Mouse (Mus musculus): ENCODE data around the gene Fastkd5. TPM values are rescaled to one million over a fixed set of nuclear protein-coding genes. Genes with fewer than 3 reads are reported as not detected.

Gene Fastkd5
- total RNA-seq, 2 experiments from 2014 or later = 9.6 to 10.4 TPM

- no peak for DNase-seq (ENCODE audit: low spot score in 2 of 2)
Observed at GRCm38 (mm10) chr2:130634739-130635411, 5.0 kb upstream of the Fastkd5 start.

- no peak for DNase-seq (ENCODE audit: low spot score in 2 of 2)
Observed at GRCm38 (mm10) chr2:130634006-130634738, 4.3 kb upstream of the Fastkd5 start.

GRCm38 (mm10) chr2:130632887-130633675 lies 3.3 kb upstream of the Fastkd5 start:
- no peak for DNase-seq (ENCODE audit: low spot score in 2 of 2)

- DNase-seq (ENCODE audit: low spot score in 2 of 2) = peak in 1 of 2 experiments; percentile 52
Observed at GRCm38 (mm10) chr2:130632416-130632815, 2.6 kb upstream of the Fastkd5 start.

GRCm38 (mm10) chr2:130629080-130629838 lies 568 bp downstream of the Fastkd5 start:
- no peak for DNase-seq (ENCODE audit: low spot score in 2 of 2)

GRCm38 (mm10) chr2:130628424-130628823 lies 1.4 kb downstream of the Fastkd5 start:
- DNase-seq (ENCODE audit: low spot score in 2 of 2) = no peak

- no peak for DNase-seq (ENCODE audit: low spot score in 2 of 2)
Observed at GRCm38 (mm10) chr2:130618972-130619371, 10.9 kb downstream of the Fastkd5 start.

- DNase-seq (ENCODE audit: low spot score in 2 of 2) = no peak
Observed at GRCm38 (mm10) chr2:130613091-130613490, 16.7 kb downstream of the Fastkd5 start.

- no peak for DNase-seq (ENCODE audit: low spot score in 2 of 2)
Observed at GRCm38 (mm10) chr2:130602195-130602594, 27.6 kb downstream of the Fastkd5 start.

- DNase-seq (ENCODE audit: low spot score in 2 of 2) = no peak
Observed at GRCm38 (mm10) chr2:130598399-130598798, 31.4 kb downstream of the Fastkd5 start.

GRCm38 (mm10) chr2:130597601-130598010 lies 32.2 kb downstream of the Fastkd5 start:
- peak in 1 of 2 experiments; percentile 73 for DNase-seq (ENCODE audit: low spot score in 2 of 2)

- DNase-seq (ENCODE audit: low spot score in 2 of 2) = no peak
Observed at GRCm38 (mm10) chr2:130595596-130595995, 34.2 kb downstream of the Fastkd5 start.

- no peak for DNase-seq (ENCODE audit: low spot score in 2 of 2)
Observed at GRCm38 (mm10) chr2:130591016-130591415, 38.8 kb downstream of the Fastkd5 start.

- no peak for DNase-seq (ENCODE audit: low spot score in 2 of 2)
Observed at GRCm38 (mm10) chr2:130589761-130590160, 40.1 kb downstream of the Fastkd5 start.

GRCm38 (mm10) chr2:130589157-130589556 lies 40.7 kb downstream of the Fastkd5 start:
- DNase-seq (ENCODE audit: low spot score in 2 of 2) = no peak

- DNase-seq (ENCODE audit: low spot score in 2 of 2) = no peak
Observed at GRCm38 (mm10) chr2:130588373-130588772, 41.5 kb downstream of the Fastkd5 start.

GRCm38 (mm10) chr2:130586016-130586415 lies 43.8 kb downstream of the Fastkd5 start:
- peak in 1 of 2 experiments; percentile 37 for DNase-seq (ENCODE audit: low spot score in 2 of 2)

- no peak for DNase-seq (ENCODE audit: low spot score in 2 of 2)
Observed at GRCm38 (mm10) chr2:130583902-130584560, 45.8 kb downstream of the Fastkd5 start.

- no peak for DNase-seq (ENCODE audit: low spot score in 2 of 2)
Observed at GRCm38 (mm10) chr2:130582552-130582951, 47.3 kb downstream of the Fastkd5 start, which contains the start of gene Avp. Gene Avp (minus strand): TSS chr2:130582554.

- DNase-seq (ENCODE audit: low spot score in 2 of 2) = no peak
Observed at GRCm38 (mm10) chr2:130581201-130581600, 48.6 kb downstream of the Fastkd5 start.

Measured in layer of hippocampus, adult 18-20 months (tissue).